ENCODE assay signal across 27 mouse cellular contexts in the genomic region with DNA sequence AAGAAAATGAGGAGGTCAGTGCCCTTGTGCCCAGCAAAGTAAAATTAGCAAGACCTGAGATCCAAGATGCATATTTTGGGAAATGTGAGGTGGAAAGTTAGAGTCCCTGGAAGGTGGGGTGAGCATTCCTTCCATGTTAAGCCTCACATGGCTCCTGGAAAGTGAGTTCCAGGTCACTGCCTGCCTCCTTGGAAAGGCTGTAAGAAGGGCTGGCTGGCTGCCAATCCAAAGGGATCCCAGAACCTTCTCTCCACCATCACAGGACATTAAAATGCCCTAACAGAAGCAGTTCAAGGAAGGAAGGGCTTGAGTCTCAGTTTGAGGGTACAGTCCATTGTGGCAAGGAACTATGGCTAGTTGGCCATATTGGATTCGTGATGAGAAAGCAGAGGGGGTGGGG.
DNase-seq lines count a peak whose midpoint lies in the region; ATAC-seq and TF ChIP-seq lines count a peak whose summit lies in the region.
"Had no signal": no experiment of that assay in that cellular context is flagged by ENCODE, and none has a peak within 500 bp of the region (broad histone marks: within the 10 kb centered on the region; RNA-seq: fewer than 3 reads in every experiment).

No protein-coding gene starts in this region.

- WGBS in kidney, embryonic 14.5 days = 91% methylated on average over 1 of the region's 1 CpGs

- TF ChIP-seq CTCF in Patski (IDR thresholded peaks at IDR 0.05) = no peak

- DNase-seq in kidney, adult 18-20 months = peak; percentile 27
- DNase-seq in Patski (ENCODE audit: low read depth, low spot score) = peak; percentile 47
- DNase-seq in kidney, adult 9 months = peak; percentile 17
- DNase-seq in kidney, postnatal 25 days = peak; percentile 60 to 63
- DNase-seq in ovary, adult 18-20 months (ENCODE audit: low spot score) = no peak
- DNase-seq in lung, adult 18-20 months = no peak
- DNase-seq in ovary, postnatal 14 days (ENCODE audit: low spot score) = no peak
- DNase-seq: adrenal gland, adult 2 months; adrenal gland, postnatal 14 days; B cell, adult 2 months; cerebellum, adult 11 months; cerebellum, adult 2 months; cerebellum, adult 9-11 months; gastrocnemius, adult 2 months; gastrocnemius, postnatal 14 days; heart, adult 11 months had no signal

- no peak overlapping the region for H3K27ac ChIP-seq in kidney, embryonic 14.5 days (ENCODE audit: low read depth, low read length)
- H3K27ac ChIP-seq: embryonic facial prominence, embryonic 10.5 days; embryonic facial prominence, embryonic 13.5 days; forebrain, embryonic 12.5 days; forebrain, embryonic 15.5 days; gastrocnemius, adult 2 months; hindbrain, embryonic 10.5 days; hindbrain, embryonic 13.5 days had no signal

- CTCF ChIA-PET in Patski (lab: Charles Lee) = no interaction called here

- H3K9me3 ChIP-seq in kidney, embryonic 14.5 days (ENCODE audit: control insufficient read depth, low read length) = no peaks in the 10 kb centered on the region
- H3K9me3 ChIP-seq: embryonic facial prominence, embryonic 10.5 days; embryonic facial prominence, embryonic 13.5 days; forebrain, embryonic 12.5 days; forebrain, embryonic 15.5 days; hindbrain, embryonic 10.5 days; hindbrain, embryonic 13.5 days had no signal

- POLR2A ChIA-PET in Patski (lab: Charles Lee) = no interaction called here

- no peak overlapping the region for H3K9ac ChIP-seq in kidney, embryonic 14.5 days (ENCODE audit: low read depth, low read length)
- H3K9ac ChIP-seq: embryonic facial prominence, embryonic 13.5 days; forebrain, embryonic 12.5 days; forebrain, embryonic 15.5 days; hindbrain, embryonic 13.5 days had no signal

- H3K4me1 ChIP-seq in kidney, embryonic 14.5 days (ENCODE audit: control insufficient read depth, insufficient read depth, low read length) = no peaks in the 10 kb centered on the region
- H3K4me1 ChIP-seq: embryonic facial prominence, embryonic 10.5 days; forebrain, embryonic 12.5 days had no signal

- no peaks in the 10 kb centered on the region for H3K27me3 ChIP-seq in kidney, embryonic 14.5 days (ENCODE audit: control insufficient read depth, insufficient read depth, low read length)
- no peaks in the 10 kb centered on the region for H3K27me3 ChIP-seq in Patski
- H3K27me3 ChIP-seq: embryonic facial prominence, embryonic 13.5 days; forebrain, embryonic 12.5 days; forebrain, embryonic 15.5 days; hindbrain, embryonic 13.5 days had no signal

- no peak for ATAC-seq in kidney, embryonic 14.5 days (ENCODE audit: low FRiP score, low TSS enrichment)
- peak; percentile 35 for ATAC-seq in Patski
- ATAC-seq: forebrain, embryonic 15.5 days; hindbrain, embryonic 16.5 days had no signal

- no peak overlapping the region for H3K4me3 ChIP-seq in kidney, embryonic 14.5 days (ENCODE audit: low read length)
- H3K4me3 ChIP-seq: embryonic facial prominence, embryonic 10.5 days; embryonic facial prominence, embryonic 13.5 days; erythroblast, embryonic 14.5 days; forebrain, embryonic 12.5 days; forebrain, embryonic 15.5 days; gastrocnemius, adult 2 months; hindbrain, embryonic 10.5 days; hindbrain, embryonic 13.5 days had no signal

- no peaks in the 10 kb centered on the region for H3K36me3 ChIP-seq in kidney, embryonic 14.5 days (ENCODE audit: control insufficient read depth, insufficient read depth, low read length)
- H3K36me3 ChIP-seq: embryonic facial prominence, embryonic 10.5 days; embryonic facial prominence, embryonic 13.5 days; forebrain, embryonic 12.5 days; forebrain, embryonic 15.5 days; G1E; hindbrain, embryonic 10.5 days; hindbrain, embryonic 13.5 days had no signal

- no peak overlapping the region for H3K4me2 ChIP-seq in kidney, embryonic 14.5 days (replicated peaks; ENCODE audit: low read depth, low read length)
- H3K4me2 ChIP-seq: embryonic facial prominence, embryonic 13.5 days; forebrain, embryonic 12.5 days; forebrain, embryonic 15.5 days; heart, embryonic 11.5 days; hindbrain, embryonic 13.5 days had no signal

- in situ Hi-C loops in Patski (cut with MboI; ENCODE audit: low pct_unique_long_range_greater_than_20kb) = no loop called here

Comparison
In these comparisons a context has a peak if more than half of its experiments do, and no peak if none do; other contexts are left out.
1. DNase-seq: peak in kidney, adult 18-20 months (single experiment), Patski (single experiment), kidney, adult 9 months (single experiment) and kidney, postnatal 25 days (2 of 2); none in ovary, adult 18-20 months (single experiment), lung, adult 18-20 months (0 of 2) and ovary, postnatal 14 days (single experiment).